Mouse (Mus musculus): Measurements from ENCODE around the gene Trim44. TPM values are rescaled to one million over a fixed set of nuclear protein-coding genes. Genes with fewer than 3 reads are reported as not detected.

Trim44 gene
- total RNA-seq, 2 experiments from 2014 or later: 65.2 to 66.6 TPM

GRCm38 (mm10) chr2:102406324-102407304 is 1.0 kb downstream of the Trim44 start:
- DNase-seq: no peak

DNA sequence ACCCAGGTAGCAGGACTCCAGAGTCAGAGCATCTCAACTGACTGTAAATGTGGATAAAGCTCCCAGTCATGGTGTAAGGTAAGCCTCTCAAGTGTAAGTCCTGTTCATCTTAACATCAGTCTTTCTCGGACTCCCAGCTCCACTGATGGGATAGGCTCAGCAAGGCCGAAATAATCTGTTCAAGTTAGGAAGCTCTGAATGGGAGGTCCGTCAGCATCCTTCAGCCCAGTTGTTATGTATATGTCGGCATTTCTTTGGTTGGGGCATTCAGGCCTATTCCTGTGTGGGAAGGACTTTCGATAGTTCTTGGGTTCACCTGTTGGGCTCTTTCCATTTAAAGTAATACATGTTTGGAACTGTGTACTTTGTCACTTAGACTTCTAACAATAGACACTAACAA is 3.6 kb downstream of the Trim44 start:
- no peak for DNase-seq

DNA sequence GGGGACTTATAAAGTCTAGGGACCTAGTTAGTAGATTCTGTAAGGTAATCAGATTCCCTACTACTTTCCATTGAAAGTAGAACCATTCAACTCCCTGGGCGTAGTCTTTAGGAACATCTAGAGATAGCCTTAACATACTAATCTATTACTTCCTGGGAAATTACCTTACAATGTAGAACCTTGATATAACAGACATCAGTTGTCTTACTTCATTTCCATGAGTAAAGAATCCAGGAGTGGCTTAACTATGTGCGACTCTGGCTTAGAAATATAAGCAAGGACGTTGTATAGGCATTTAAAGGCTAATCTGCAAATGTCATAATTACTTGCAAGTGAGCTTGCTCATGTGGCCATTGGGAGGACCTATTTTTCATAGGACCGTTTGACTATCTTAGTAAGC is 4.3 kb downstream of the Trim44 start:
- DNase-seq: no peak

GRCm38 (mm10) chr2:102401352-102401692 is 6.3 kb downstream of the Trim44 start:
- no peak for DNase-seq

- DNase-seq: peak; percentile 90 to 92
These were observed 6.8 kb downstream of the Trim44 start for GRCm38 (mm10) chr2:102400605-102401351.

DNA sequence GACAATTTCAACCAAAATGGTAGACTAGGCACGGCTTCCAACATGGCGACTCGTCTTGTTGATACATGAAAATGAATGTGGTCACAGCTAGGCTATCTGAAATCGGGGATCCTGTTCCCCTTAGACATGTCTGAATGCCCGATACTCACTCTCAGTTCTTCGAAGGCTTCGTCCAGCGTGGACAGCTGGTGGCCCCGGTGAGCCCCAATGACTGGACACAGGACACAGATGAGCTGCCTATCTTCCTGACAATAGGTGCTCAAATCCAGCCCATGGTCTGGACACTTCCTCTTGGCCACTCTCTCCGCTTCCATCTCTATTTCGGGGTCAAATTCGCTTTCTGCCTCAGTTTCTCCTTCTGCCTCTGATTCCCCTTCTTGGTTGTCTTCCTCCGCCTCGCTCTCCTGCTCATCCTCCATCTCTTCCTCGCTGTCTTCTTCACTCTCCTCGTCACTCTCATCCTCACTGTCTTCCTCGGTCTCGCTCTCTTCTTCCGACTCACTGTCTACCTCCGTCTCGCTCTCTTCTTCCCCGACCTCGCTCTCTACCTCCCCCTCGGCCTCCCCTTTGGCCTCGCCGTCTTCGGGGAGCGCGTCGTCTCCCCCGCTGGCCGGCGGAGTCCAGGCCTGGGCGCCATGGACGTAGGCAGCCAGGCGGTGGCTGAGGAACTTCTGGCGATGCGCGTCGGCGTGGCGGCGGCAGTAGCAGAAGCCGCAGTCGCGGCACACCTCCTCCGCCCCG is 7.6 kb downstream of the Trim44 start:
- no peak for DNase-seq

GRCm38 (mm10) chr2:102396493-102396892 is 11.1 kb downstream of the Trim44 start:
- DNase-seq: no peak

GRCm38 (mm10) chr2:102393457-102393856 is 14.2 kb downstream of the Trim44 start:
- no peak for DNase-seq

DNA sequence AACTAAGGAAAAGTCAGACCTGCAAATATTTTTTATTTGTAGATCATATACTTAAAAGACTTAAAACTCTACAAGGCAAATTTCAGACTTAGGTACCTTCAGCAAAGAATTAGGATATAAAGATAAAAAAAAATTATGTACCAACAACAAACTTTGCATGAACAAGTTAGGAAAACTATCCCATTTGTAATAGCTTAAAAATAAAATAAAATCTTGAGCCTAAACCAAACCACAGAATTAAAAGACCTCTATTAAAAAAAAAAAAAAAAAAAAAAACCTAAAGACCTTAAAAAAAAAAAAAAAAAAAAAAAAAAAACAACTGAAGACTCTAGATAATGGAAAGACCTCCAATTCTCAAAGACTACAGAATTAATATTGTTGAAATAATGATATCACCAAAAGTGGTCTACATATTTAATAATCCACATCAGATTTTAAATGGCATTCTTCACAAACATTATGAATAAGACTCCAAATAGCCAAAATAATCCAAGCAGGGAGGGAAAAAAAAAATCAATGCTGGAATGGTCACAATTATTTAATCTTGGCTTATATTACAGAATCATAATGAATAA is 22.2 kb downstream of the Trim44 start:
- DNase-seq: no peak

DNA sequence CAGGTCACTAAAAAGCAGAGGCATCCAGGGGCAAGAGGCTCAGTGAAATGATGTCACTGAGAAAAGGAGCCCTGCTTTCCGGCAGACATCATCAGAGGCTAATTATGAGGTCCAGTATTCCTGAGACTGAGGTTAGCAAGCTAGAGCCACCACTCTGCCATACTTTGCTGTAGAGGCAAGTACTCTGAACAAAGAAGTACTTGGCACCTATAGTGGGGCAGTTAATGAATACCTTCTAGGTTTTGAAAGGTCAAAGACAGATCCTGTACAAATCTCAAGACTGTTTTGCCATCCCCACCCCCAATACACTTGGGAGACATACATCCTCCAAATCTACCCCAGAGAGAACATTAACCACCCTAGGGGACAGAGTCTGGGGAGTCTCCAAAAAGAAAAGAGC is 23.1 kb downstream of the Trim44 start:
- DNase-seq: no peak

DNA sequence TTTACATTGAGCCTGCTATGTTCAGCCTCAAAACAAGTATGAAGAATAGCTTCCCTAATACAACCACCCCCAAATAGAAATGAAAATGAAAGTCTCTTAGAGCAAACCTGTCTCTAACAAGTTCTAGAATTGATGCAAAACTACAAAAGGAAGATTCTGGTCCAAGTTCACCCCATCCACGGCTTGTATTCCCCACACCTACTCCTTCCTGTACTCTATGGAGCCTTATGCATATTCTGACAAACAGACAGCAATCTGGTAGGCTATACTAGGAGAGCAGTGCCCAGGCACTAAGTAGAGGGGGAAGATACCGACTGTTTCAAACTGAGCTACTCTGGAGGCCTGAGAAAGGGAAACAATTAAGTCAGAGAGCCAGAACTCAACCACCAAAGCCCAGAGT is 23.6 kb downstream of the Trim44 start:
- no peak for DNase-seq

DNA sequence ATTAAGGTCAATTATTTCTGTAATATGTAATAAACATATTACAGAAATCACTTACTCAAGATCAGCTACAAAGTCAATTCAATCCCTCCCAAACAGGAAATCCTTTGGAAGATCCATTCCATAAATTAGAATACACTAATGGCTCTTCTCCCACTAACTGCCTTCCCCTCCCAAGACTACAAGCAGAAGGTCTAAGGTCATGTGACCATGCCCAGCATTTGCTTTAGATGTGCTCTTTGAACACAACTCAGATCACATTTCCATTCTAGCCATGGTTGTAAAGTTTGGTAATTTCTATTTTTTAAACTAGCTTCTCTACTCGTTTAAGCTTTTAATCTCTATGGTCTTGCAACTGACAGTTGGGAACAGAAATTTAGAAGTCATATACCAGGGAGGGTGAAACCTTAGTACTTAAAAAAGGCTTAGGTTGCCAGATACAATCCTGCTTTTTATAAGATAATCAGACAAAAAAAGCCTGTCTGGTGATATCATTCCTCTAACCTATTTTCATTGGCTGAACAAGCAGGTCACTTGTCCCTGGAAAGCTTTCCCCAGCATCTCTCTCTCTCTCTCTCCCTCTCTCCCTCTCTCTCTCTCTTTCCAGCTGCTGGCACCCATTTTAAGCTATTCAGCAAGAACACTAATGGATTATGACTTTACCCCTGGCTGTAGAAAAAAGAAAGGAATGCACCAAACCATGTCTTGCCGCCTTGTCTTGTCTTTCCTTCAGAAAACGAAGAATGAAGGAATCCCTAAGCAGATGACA is 24.4 kb downstream of the Trim44 start:
- no peak for DNase-seq

DNA sequence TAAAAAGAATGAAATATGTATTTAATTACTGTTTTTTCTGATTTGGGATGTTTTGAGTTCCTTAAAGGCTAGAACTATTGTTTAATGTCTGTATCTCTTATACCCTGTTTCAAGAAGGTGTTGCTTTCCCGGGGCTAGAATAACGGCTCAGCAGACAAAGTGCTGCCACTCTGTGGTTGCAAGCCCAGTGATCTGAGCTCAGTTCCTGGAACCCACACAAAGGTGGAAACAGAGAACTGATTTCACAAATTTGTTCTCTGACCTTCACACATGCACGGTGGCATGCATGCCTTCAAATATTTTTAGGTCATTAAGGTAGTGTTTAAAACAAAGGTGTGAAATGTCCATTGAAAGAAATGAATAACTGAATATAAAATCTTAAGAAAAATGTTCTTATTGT is 25.1 kb downstream of the Trim44 start:
- no peak for DNase-seq

GRCm38 (mm10) chr2:102380581-102380980 is 27.0 kb downstream of the Trim44 start:
- no peak for DNase-seq

DNA sequence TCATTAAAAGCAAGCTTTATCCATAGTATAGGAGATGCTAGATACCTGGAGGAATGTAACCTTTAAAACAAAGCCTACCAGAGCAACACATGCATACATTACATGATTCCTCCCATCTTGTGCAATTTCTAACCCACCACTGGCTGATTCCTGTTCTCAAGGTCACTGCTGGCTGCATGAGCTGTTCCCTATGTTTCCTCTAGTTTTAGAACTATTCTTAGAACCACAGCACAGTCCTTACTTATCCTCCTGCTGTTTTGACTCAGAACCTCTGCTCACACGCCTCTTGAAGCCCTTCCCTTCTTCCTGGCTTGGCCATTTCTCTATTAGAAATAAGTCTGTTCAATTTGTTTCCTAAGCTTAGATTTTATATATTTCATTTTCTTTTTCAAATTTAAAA is 28.7 kb downstream of the Trim44 start:
- peak in 1 of 2 experiments; percentile 30 for DNase-seq

DNA sequence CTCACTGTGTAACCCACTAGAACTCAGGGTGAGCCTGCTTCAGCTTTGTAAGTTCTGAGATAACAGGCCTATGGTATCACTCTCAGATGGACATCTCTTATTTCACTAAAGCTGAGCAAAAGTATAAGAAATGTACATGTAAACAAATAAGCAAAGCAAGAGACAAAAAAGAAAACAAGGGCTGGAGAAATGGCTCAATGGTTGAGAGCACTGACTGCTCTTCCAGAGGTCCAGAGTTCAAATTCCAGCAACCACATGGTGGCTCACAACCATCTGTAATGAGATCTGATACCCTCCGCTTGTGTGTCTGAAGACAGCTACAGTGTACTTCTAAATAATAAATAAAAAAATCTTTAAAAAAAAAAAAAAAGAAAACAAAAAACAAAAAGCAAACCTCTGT is 29.2 kb downstream of the Trim44 start:
- DNase-seq: no peak

- no peak for DNase-seq
These were observed 30.3 kb downstream of the Trim44 start for GRCm38 (mm10) chr2:102377370-102377769.

DNA sequence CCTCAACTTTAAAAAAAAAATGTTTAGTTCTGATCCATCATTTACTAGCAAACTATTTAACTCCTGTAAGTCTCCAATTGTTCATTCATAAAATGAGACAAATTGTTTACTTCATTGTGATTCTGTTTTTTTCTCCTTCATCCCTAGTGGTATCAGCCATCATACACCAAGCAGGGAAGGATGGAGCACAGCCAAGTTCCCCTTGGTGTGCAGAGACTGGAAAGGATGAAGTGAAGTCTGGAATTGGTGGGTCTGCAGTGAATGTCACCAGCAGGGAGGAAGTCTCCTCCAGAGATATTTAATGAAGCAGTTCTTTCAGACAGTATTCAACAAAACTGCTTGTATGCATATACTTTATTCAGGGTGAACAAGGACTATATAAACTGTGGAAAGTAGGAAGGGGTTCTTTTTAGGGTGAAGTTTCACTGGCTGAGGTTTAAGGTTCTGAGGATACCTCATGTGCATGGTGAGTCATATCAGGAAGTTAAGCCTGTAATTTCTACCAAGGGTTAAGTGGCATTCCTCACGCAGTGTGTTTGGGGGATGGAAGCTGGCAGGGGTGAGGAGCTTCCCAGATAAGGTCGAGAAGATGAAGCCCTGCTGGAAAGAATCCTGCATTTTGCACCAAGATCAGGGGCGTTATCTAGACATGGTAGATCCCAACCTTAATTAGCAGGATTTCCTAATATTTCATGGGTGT is 34.1 kb downstream of the Trim44 start:
- no peak for DNase-seq

GRCm38 (mm10) chr2:102372690-102373089 is 34.9 kb downstream of the Trim44 start:
- no peak for DNase-seq

GRCm38 (mm10) chr2:102371332-102371731 is 36.3 kb downstream of the Trim44 start:
- DNase-seq: no peak
